Mouse (Mus musculus): Measurements from ENCODE around the gene Sgo1. TPM values are rescaled to one million over a fixed set of nuclear protein-coding genes. Genes with fewer than 3 reads are reported as not detected.

Gene Sgo1
- total and polyA plus RNA-seq, 3 experiments, result 12.6 to 21.4 TPM; not detected in 1

- no peak overlapping the region for H3K4me3 ChIP-seq (ENCODE audit: control insufficient read depth in 1 of 2, insufficient read depth in 1 of 2, low read depth in 2 of 2, low read length in 2 of 2)
- H3K27ac ChIP-seq (ENCODE audit: control insufficient read depth, low read depth, low read length), result no peak overlapping the region
- H3K4me1 ChIP-seq (ENCODE audit: control insufficient read depth in 1 of 2, insufficient read depth in 2 of 2, low read length in 2 of 2), result no peaks in the 10 kb centered on the region
- no peaks in the 10 kb centered on the region for H3K27me3 ChIP-seq (ENCODE audit: control insufficient read depth in 1 of 2, insufficient read depth in 2 of 2, low read length in 2 of 2)
- no peaks in the 10 kb centered on the region for H3K79me2 ChIP-seq (ENCODE audit: control insufficient read depth, insufficient read depth, low read length, poor library complexity)
- no peak overlapping the region for H3K9ac ChIP-seq (ENCODE audit: control insufficient read depth, low read depth, low read length, poor library complexity, severe bottlenecking)
- no peak for DNase-seq (ENCODE audit: low read depth, low spot score)
- TF ChIP-seq CHD2 (IDR thresholded peaks at IDR 0.05; ENCODE audit: low read length) (no peak), EP300 (IDR thresholded peaks at IDR 0.05; ENCODE audit: low read depth in 1 of 2, low read length in 2 of 2) (no peak), CHD1 (IDR thresholded peaks at IDR 0.05; ENCODE audit: low read depth, low read length) (no peak), MAX (IDR thresholded peaks at IDR 0.05; ENCODE audit: low read length) (no peak), ZNF384 (IDR thresholded peaks at IDR 0.05; ENCODE audit: low read depth, low read length) (no peak), SIN3A (IDR thresholded peaks at IDR 0.05; ENCODE audit: low read length) (no peak), E2F4 (IDR thresholded peaks at IDR 0.05; ENCODE audit: borderline replicate concordance, low read depth, low read length) (no peak), ELF1 (IDR thresholded peaks at IDR 0.05; ENCODE audit: low read depth, low read length) (no peak), UBTF (IDR thresholded peaks at IDR 0.05; ENCODE audit: borderline replicate concordance, insufficient read depth, low read depth, low read length) (no peak), MXI1 (IDR thresholded peaks at IDR 0.05; ENCODE audit: low read depth, low read length) (no peak), RAD21 (IDR thresholded peaks at IDR 0.05; ENCODE audit: low read depth, low read length) (no peak), MYC (IDR thresholded peaks at IDR 0.05; ENCODE audit: low read depth, low read length) (no peak), ZC3H11A (IDR thresholded peaks at IDR 0.05; ENCODE audit: low read depth, low read length) (no peak), NELFE (IDR thresholded peaks at IDR 0.05; ENCODE audit: low read depth, low read length) (no peak), USF1 (IDR thresholded peaks at IDR 0.05; ENCODE audit: low read depth, low read length) (no peak), MEF2A (IDR thresholded peaks at IDR 0.05; ENCODE audit: extremely low read depth, insufficient replicate concordance, low read depth, low read length, poor library complexity, severe bottlenecking) (no peak), MAZ (IDR thresholded peaks at IDR 0.05; ENCODE audit: low read depth, low read length) (no peak)
- H3K9me3 ChIP-seq (replicated peaks; ENCODE audit: insufficient read depth, low read length), result no peaks in the 10 kb centered on the region
- H3K36me3 ChIP-seq (ENCODE audit: control insufficient read depth in 1 of 2, insufficient read depth in 2 of 2, low read length in 2 of 2), result peaks cover 2 to 5% of the 10 kb centered on the region in 2 experiments; a peak in 2 of 4 replicates
Observed at GRCm38 (mm10) chr17:53655959-53656358, 33.2 kb downstream of the Sgo1 start.

- no peaks in the 10 kb centered on the region for H3K9me3 ChIP-seq (replicated peaks; ENCODE audit: insufficient read depth, low read length)
- H3K27ac ChIP-seq (ENCODE audit: control insufficient read depth, low read depth, low read length), result no peak overlapping the region
- H3K27me3 ChIP-seq (ENCODE audit: control insufficient read depth in 1 of 2, insufficient read depth in 2 of 2, low read length in 2 of 2), result no peaks in the 10 kb centered on the region
- TF ChIP-seq USF1 (IDR thresholded peaks at IDR 0.05; ENCODE audit: low read depth, low read length) (no peak), RCOR1 (IDR thresholded peaks at IDR 0.05; ENCODE audit: low read depth, low read length) (no peak), CHD1 (IDR thresholded peaks at IDR 0.05; ENCODE audit: low read depth, low read length) (no peak)
- H3K36me3 ChIP-seq (ENCODE audit: control insufficient read depth in 1 of 2, insufficient read depth in 2 of 2, low read length in 2 of 2), result peaks cover 2 to 5% of the 10 kb centered on the region in 2 experiments; a peak in 2 of 4 replicates
- DNase-seq (ENCODE audit: low read depth, low spot score), result no peak
- no peak overlapping the region for H3K9ac ChIP-seq (ENCODE audit: control insufficient read depth, low read depth, low read length, poor library complexity, severe bottlenecking)
- no peaks in the 10 kb centered on the region for H3K79me2 ChIP-seq (ENCODE audit: control insufficient read depth, insufficient read depth, low read length, poor library complexity)
- H3K4me3 ChIP-seq (ENCODE audit: control insufficient read depth in 1 of 2, insufficient read depth in 1 of 2, low read depth in 2 of 2, low read length in 2 of 2), result no peak overlapping the region
- H3K4me1 ChIP-seq (ENCODE audit: control insufficient read depth in 1 of 2, insufficient read depth in 2 of 2, low read length in 2 of 2), result no peaks in the 10 kb centered on the region
Observed at GRCm38 (mm10) chr17:53655081-53655480, 34.1 kb downstream of the Sgo1 start.
